Mouse (Mus musculus) adrenal gland, postnatal 25 days (tissue): ENCODE data around the gene Tstd1. TPM values are rescaled to one million over a fixed set of nuclear protein-coding genes. Genes with fewer than 3 reads are reported as not detected.

ENCODE experiments used
- DNase-seq: peaks from one replicate; pipeline ENCODE4 v3.0.0; 2021; ENCODE audit warnings: mixed read lengths
- long read RNA-seq: library from polyadenylated mRNA; stranded (forward); transcript quantifications from one replicate; pipeline ENCODE4 v2.0.0, GENCODE M21; 2021
- total RNA-seq: library from RNA; stranded (reverse); gene quantifications from 2 replicates; pipeline ENCODE4 v1.2.3, GENCODE M21; 2021

The Tstd1 gene
- total RNA-seq = 5.2 and 6.3 TPM in 2 replicates
- long read RNA-seq, transcript Tstd1-201 (4 exons, 551 nt) = major isoform, 12 of 17 reads
- long read RNA-seq, partial matches to known transcripts = 3 of 17 reads
- long read RNA-seq, other reads (novel, unspliced or antisense) = 2 of 17 reads

- no peak for DNase-seq
Observed at GRCm38 (mm10) chr1:171418660-171419059, at the start of gene Tstd1. Tstd1 (plus strand) TSS chr1:171418872.

GRCm38 (mm10) chr1:171369845-171370556, 48.7 kb upstream of the Tstd1 start, which contains the start of gene Nectin4:
Nectin4 (plus strand) TSS chr1:171370099.
- DNase-seq = no peak

GRCm38 (mm10) chr1:171372880-171373279, 45.8 kb upstream of the Tstd1 start:
- DNase-seq = no peak

GRCm38 (mm10) chr1:171373946-171374345, 44.7 kb upstream of the Tstd1 start:
- DNase-seq = no peak

GRCm38 (mm10) chr1:171375646-171376097, 43.0 kb upstream of the Tstd1 start:
- no peak for DNase-seq

- no peak for DNase-seq
Observed at GRCm38 (mm10) chr1:171378298-171378697, 40.4 kb upstream of the Tstd1 start.

GRCm38 (mm10) chr1:171379935-171380599, 38.6 kb upstream of the Tstd1 start:
- DNase-seq = peak; percentile 80

GRCm38 (mm10) chr1:171382096-171382620, 36.5 kb upstream of the Tstd1 start:
- DNase-seq = no peak

- no peak for DNase-seq
Observed at GRCm38 (mm10) chr1:171384361-171384760, 34.3 kb upstream of the Tstd1 start.

GRCm38 (mm10) chr1:171385171-171385570, 33.5 kb upstream of the Tstd1 start:
- DNase-seq = no peak

GRCm38 (mm10) chr1:171387099-171387498, 31.6 kb upstream of the Tstd1 start:
- DNase-seq = no peak

GRCm38 (mm10) chr1:171388376-171389102, 30.1 kb upstream of the Tstd1 start, which contains the start of gene Arhgap30:
Arhgap30 (plus strand) TSS chr1:171388954.
- DNase-seq = no peak

GRCm38 (mm10) chr1:171390101-171390500, 28.6 kb upstream of the Tstd1 start:
- DNase-seq = no peak

- DNase-seq = no peak
Observed at GRCm38 (mm10) chr1:171401821-171402220, 16.9 kb upstream of the Tstd1 start.

- no peak for DNase-seq
Observed at GRCm38 (mm10) chr1:171402991-171403390, 15.7 kb upstream of the Tstd1 start.

- DNase-seq = no peak
Observed at GRCm38 (mm10) chr1:171407263-171407662, 11.4 kb upstream of the Tstd1 start.

GRCm38 (mm10) chr1:171410231-171410630, 8.4 kb upstream of the Tstd1 start:
- DNase-seq = no peak

GRCm38 (mm10) chr1:171410947-171411484, 7.7 kb upstream of the Tstd1 start, which contains the start of gene Usf1:
Usf1 (plus strand) TSS chr1:171411313.
- DNase-seq = peak; percentile 95

- no peak for DNase-seq
Observed at GRCm38 (mm10) chr1:171411492-171411941, 7.2 kb upstream of the Tstd1 start.

GRCm38 (mm10) chr1:171412001-171412441, 6.7 kb upstream of the Tstd1 start:
- DNase-seq = peak; percentile 19

GRCm38 (mm10) chr1:171412446-171412845, 6.2 kb upstream of the Tstd1 start:
- no peak for DNase-seq

- DNase-seq = no peak
Observed at GRCm38 (mm10) chr1:171413608-171414007, 5.1 kb upstream of the Tstd1 start.
